Mouse (Mus musculus): Measurements from ENCODE around the gene Ninj2.

DNA sequence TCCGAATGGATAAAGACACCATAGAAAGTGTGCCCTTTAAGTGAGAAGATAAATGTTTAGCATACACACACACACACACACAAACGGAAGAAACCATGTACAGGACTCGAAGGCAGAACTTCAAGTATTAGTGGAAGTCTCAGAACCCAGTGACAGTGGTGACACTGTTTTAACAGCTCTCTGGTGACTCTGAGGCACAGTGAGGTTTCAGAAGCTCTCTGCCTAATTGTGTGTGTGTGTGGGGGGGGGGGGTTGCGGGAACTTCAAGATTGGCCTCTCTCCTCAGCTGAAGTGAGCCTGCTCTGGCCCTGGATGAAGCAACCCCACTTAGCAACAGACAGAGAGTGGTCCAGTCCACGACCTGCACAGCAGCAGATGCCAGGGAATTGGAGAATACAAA is 14.4 kb downstream of the Ninj2 start:
- TF ChIP-seq GATA1 (IDR thresholded peaks at IDR 0.05; ENCODE audit: borderline replicate concordance, low read length) (no peak), FLI1 (IDR thresholded peaks at IDR 0.05; ENCODE audit: low read length) (no peak)

Data from megakaryocyte, embryonic 14.5 days (primary cell).